Mouse (Mus musculus): ENCODE results near the gene Canx. TPM values are rescaled to one million over a fixed set of nuclear protein-coding genes. Genes with fewer than 3 reads are reported as not detected.

Canx gene
- total and polyA plus RNA-seq, 3 experiments = 575 to 627 (median 607) TPM

DNA sequence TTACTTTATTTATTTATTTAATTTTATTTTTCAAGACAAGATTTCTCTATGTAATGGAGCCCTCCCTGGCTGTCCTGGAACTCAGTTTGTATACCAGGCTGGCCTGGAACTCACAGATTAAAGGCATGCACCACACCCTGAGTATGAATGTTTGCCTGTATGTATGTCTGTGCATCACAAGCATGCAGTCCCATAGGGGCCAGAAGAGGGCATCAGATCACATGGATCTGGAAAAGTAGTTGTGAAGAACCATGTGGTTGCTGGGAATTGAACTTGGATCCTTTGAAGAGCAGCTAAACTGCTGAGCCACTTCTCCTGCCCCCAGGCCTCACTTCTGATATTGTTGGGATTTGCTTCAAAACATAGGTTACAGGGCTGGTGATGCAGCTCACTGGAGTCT, 48.4 kb downstream of the Canx start:
- DNase-seq (ENCODE audit: extremely low read depth) = no peak
- no peak overlapping the region for H3K4me3 ChIP-seq (replicated peaks in 1 of 3; ENCODE audit: low read depth in 2 of 3, low read length in 2 of 3, poor library complexity in 1 of 3)
- no peak overlapping the region for H3K27ac ChIP-seq (ENCODE audit: insufficient read depth, low read depth)
- H3K4me1 ChIP-seq (ENCODE audit: control insufficient read depth in 1 of 2, insufficient read depth in 2 of 2) = peaks cover 10 to 48% of the 10 kb centered on the region in 2 experiments
- H3K9ac ChIP-seq (ENCODE audit: insufficient read depth, low read depth) = no peak overlapping the region
- in situ Hi-C loops (cut with MboI; ENCODE audit: low pct_ligation_motif_present, low pct_unique_long_range_greater_than_20kb, low sequenced_read_pairs) (no loop called here), dilution Hi-C loops (cut with MboI; ENCODE audit: extremely low pct_ligation_motif_present, extremely low pct_unique_long_range_greater_than_20kb, low sequenced_read_pairs) (no loop called here)
- H3K4me2 ChIP-seq (ENCODE audit: insufficient read depth, low read depth, poor library complexity, severe bottlenecking) = no peak overlapping the region
- peaks cover 2% of the 10 kb centered on the region; the same call in 1 of the 2 replicates for H3K79me2 ChIP-seq (replicated peaks; ENCODE audit: control insufficient read depth, extremely low read depth, insufficient read depth, poor library complexity, severe bottlenecking)
- H3K9me3 ChIP-seq (replicated peaks; ENCODE audit: low read length) = peaks cover 2% of the 10 kb centered on the region
- TF ChIP-seq CTCF (conservative IDR thresholded peaks at IDR 0.05 in 1 of 2, IDR thresholded peaks at IDR 0.05 in 1 of 2; ENCODE audit: low read depth in 2 of 2, low read length in 2 of 2) (peak in 1 of 2 experiments; percentile 16; a peak in 1 of 4 replicates), MYC (IDR thresholded peaks at IDR 0.05; ENCODE audit: low read depth, low read length) (no peak), IRF4 (IDR thresholded peaks at IDR 0.05; ENCODE audit: low read depth, low read length) (no peak)
- no peaks in the 10 kb centered on the region for H3K27me3 ChIP-seq (replicated peaks)
- peaks cover 17 to 54% of the 10 kb centered on the region in 2 experiments for H3K36me3 ChIP-seq (replicated peaks in 1 of 2; ENCODE audit: control insufficient read depth in 1 of 2, insufficient read depth in 1 of 2, low read length in 1 of 2)

DNA sequence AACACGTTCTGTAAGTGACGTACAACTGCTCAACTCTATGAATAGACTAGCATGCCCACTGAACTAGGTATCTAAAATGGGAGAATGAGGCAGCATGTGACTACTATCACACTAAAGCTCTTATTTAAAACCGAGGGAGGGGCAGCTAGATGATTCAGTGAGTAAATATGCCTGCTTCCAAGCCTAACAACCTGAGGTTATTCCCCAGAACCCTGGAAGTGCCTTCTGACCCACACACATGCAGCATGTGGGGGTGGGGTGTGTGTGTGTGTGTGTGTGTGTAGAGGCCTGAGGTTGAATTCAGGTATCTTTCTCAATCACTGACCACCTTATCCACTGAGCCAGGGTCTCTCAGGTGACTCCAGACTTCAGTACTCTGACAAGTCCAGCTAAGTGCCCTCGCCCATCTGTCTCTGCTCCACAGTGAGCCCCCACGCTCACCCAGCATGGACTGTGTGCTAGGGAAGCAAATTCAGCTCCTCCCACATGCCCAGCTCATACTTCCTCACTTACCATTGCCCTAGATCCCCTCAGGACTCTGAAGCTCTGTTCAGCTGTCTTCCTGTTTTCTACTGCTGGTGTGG, 49.8 kb downstream of the Canx start:
- no peak for TF ChIP-seq RCOR1 (conservative IDR thresholded peaks at IDR 0.05; ENCODE audit: low read depth, low read length)
- TF ChIP-seq GABPA (IDR thresholded peaks at IDR 0.05; ENCODE audit: insufficient replicate concordance, low read depth, low read length) = no peak
- TF ChIP-seq UBTF (IDR thresholded peaks at IDR 0.05; ENCODE audit: low read depth, low read length) = no peak
- no peak for TF ChIP-seq USF1 (IDR thresholded peaks at IDR 0.05; ENCODE audit: low read depth, low read length)
- 0 out of 2 replicates have a peak, but pooled peaks have one; percentile 15 for TF ChIP-seq POLR2A (IDR thresholded peaks at IDR 0.05; ENCODE audit: low read depth, low read length)
- DNase-seq (ENCODE audit: extremely low read depth) = peak; percentile 52
- Histone ChIP-seq H3K36me3 (replicated peaks in 1 of 2; ENCODE audit: control insufficient read depth in 1 of 2, insufficient read depth in 1 of 2, low read length in 1 of 2) (peaks cover 11 to 57% of the 10 kb centered on the region in 2 experiments), H3K9me3 (replicated peaks; ENCODE audit: low read length) (peaks cover 2% of the 10 kb centered on the region), H3K27ac (ENCODE audit: insufficient read depth, low read depth) (no peak overlapping the region), H3K27me3 (replicated peaks) (no peaks in the 10 kb centered on the region), H3K9ac (ENCODE audit: insufficient read depth, low read depth) (no peak overlapping the region), H3K4me2 (ENCODE audit: insufficient read depth, low read depth, poor library complexity, severe bottlenecking) (no peak overlapping the region), H3K79me2 (replicated peaks; ENCODE audit: control insufficient read depth, extremely low read depth, insufficient read depth, poor library complexity, severe bottlenecking) (peaks cover 2% of the 10 kb centered on the region; the same call in 1 of the 2 replicates), H3K4me1 (ENCODE audit: control insufficient read depth in 1 of 2, insufficient read depth in 2 of 2) (peaks cover 10 to 44% of the 10 kb centered on the region in 2 experiments), H3K4me3 (replicated peaks in 1 of 3; ENCODE audit: low read depth in 2 of 3, low read length in 2 of 3, poor library complexity in 1 of 3) (no peak overlapping the region)
- in situ Hi-C loops (cut with MboI; ENCODE audit: low pct_ligation_motif_present, low pct_unique_long_range_greater_than_20kb, low sequenced_read_pairs) = no loop called here
- dilution Hi-C loops (cut with MboI; ENCODE audit: extremely low pct_ligation_motif_present, extremely low pct_unique_long_range_greater_than_20kb, low sequenced_read_pairs) = no loop called here

DNA sequence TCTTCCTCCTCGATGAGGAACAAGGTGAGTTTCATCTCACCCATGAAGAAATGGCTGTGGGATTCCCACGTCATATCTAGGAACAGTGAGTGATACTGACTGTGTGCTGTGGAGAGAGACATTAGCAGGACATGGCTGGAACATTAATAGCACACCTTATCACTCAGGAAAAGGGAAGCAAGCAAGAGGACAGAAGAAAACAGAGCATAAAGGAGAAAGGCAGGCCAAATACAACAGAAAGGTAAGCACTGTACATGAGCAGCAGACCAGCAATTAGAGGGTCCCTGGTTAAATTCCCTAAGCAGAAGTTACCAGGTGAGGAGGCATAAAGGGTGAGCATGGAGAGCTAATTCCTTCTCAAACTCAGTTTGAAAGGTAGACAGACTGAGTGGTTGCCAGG, 50.4 kb downstream of the Canx start:
- Histone ChIP-seq H3K4me2 (ENCODE audit: insufficient read depth, low read depth, poor library complexity, severe bottlenecking) (no peak overlapping the region), H3K9ac (ENCODE audit: insufficient read depth, low read depth) (no peak overlapping the region), H3K79me2 (replicated peaks; ENCODE audit: control insufficient read depth, extremely low read depth, insufficient read depth, poor library complexity, severe bottlenecking) (peaks cover 2% of the 10 kb centered on the region; the same call in 1 of the 2 replicates), H3K4me1 (ENCODE audit: control insufficient read depth in 1 of 2, insufficient read depth in 2 of 2) (peaks cover 10 to 38% of the 10 kb centered on the region in 2 experiments), H3K27ac (ENCODE audit: insufficient read depth, low read depth) (no peak overlapping the region), H3K36me3 (replicated peaks in 1 of 2; ENCODE audit: control insufficient read depth in 1 of 2, insufficient read depth in 1 of 2, low read length in 1 of 2) (peaks cover 8 to 57% of the 10 kb centered on the region in 2 experiments), H3K27me3 (replicated peaks) (no peaks in the 10 kb centered on the region), H3K4me3 (replicated peaks in 1 of 3; ENCODE audit: low read depth in 2 of 3, low read length in 2 of 3, poor library complexity in 1 of 3) (no peak overlapping the region), H3K9me3 (replicated peaks; ENCODE audit: low read length) (peaks cover 2% of the 10 kb centered on the region)
- in situ Hi-C loops (cut with MboI; ENCODE audit: low pct_ligation_motif_present, low pct_unique_long_range_greater_than_20kb, low sequenced_read_pairs) (no loop called here), dilution Hi-C loops (cut with MboI; ENCODE audit: extremely low pct_ligation_motif_present, extremely low pct_unique_long_range_greater_than_20kb, low sequenced_read_pairs) (no loop called here)
- DNase-seq (ENCODE audit: extremely low read depth) = no peak
- TF ChIP-seq NRF1 (IDR thresholded peaks at IDR 0.05; ENCODE audit: low read depth, low read length) (no peak), USF1 (IDR thresholded peaks at IDR 0.05; ENCODE audit: low read depth, low read length) (no peak), MAZ (IDR thresholded peaks at IDR 0.05; ENCODE audit: low read depth, low read length) (no peak), MAX (IDR thresholded peaks at IDR 0.05; ENCODE audit: low read length) (no peak), ZC3H11A (IDR thresholded peaks at IDR 0.05; ENCODE audit: low read depth, low read length) (no peak), RAD21 (IDR thresholded peaks at IDR 0.05; ENCODE audit: low read depth, low read length) (no peak), ZNF384 (IDR thresholded peaks at IDR 0.05; ENCODE audit: low read depth, low read length) (no peak), E2F4 (IDR thresholded peaks at IDR 0.05; ENCODE audit: insufficient replicate concordance, low read depth, low read length) (no peak), MAFK (IDR thresholded peaks at IDR 0.05; ENCODE audit: insufficient replicate concordance, low read length) (no peak), NELFE (IDR thresholded peaks at IDR 0.05; ENCODE audit: low read depth, low read length) (no peak), PAX5 (IDR thresholded peaks at IDR 0.05; ENCODE audit: low read length) (no peak), MEF2A (IDR thresholded peaks at IDR 0.05; ENCODE audit: borderline replicate concordance, low read depth, low read length) (no peak), ZMIZ1 (IDR thresholded peaks at IDR 0.05; ENCODE audit: low read depth, low read length) (no peak), POLR2A (IDR thresholded peaks at IDR 0.05; ENCODE audit: low read depth, low read length) (no peak), CHD2 (IDR thresholded peaks at IDR 0.05; ENCODE audit: low read length) (no peak), TCF12 (IDR thresholded peaks at IDR 0.05; ENCODE audit: low read depth, low read length) (no peak), GABPA (IDR thresholded peaks at IDR 0.05; ENCODE audit: insufficient replicate concordance, low read depth, low read length) (no peak)

Measured in CH12.LX (cell line).